Mouse (Mus musculus) macrophage (primary cell): Measurements from ENCODE around the gene Fbxo27. TPM values are rescaled to one million over a fixed set of nuclear protein-coding genes. Genes with fewer than 3 reads are reported as not detected.

ENCODE experiments used
- polyA plus RNA-seq: library from polyadenylated mRNA; stranded (reverse); fragments of 250-400 nt; gene quantifications from 3 replicates; pipeline ENCODE4 v1.2.4, GENCODE M21; 2018; ENCODE audit warnings: inconsistent platforms

The Fbxo27 gene
- polyA plus RNA-seq, 1 experiment from 2014 or later = not detected

Other genes starting within 250 kb of the Fbxo27 start
- gene Lrfn1, start 240.9 kb upstream of the Fbxo27 start, polyA plus RNA-seq = 0.24 to 1.4 TPM (median 0.89 TPM) in 3 replicates
- not detected in 3 replicates for gene Ifnl2, start 182.4 kb upstream of the Fbxo27 start, polyA plus RNA-seq
- gene Ifnl3, start 170.0 kb upstream of the Fbxo27 start, polyA plus RNA-seq = not detected in 3 replicates
- gene Sycn, start 152.0 kb upstream of the Fbxo27 start, polyA plus RNA-seq = not detected in 3 replicates
- not detected in 3 replicates for gene Nccrp1, start 145.6 kb upstream of the Fbxo27 start, polyA plus RNA-seq
- 24.6 to 26.8 TPM (median 25.5 TPM) in 3 replicates for gene Samd4b, start 94.7 kb upstream of the Fbxo27 start, polyA plus RNA-seq
- 7.4 to 9.1 TPM (median 7.5 TPM) in 3 replicates for gene Pak4, start 94.7 kb upstream of the Fbxo27 start, polyA plus RNA-seq
- not detected in 3 replicates for gene Acp7, start 61.5 kb upstream of the Fbxo27 start, polyA plus RNA-seq
- 0.09 TPM in 1 of 3 replicates, not detected in the others for gene Fbxo17, start 24.0 kb downstream of the Fbxo27 start, polyA plus RNA-seq
- 30.6 to 48.9 TPM (median 42.1 TPM) in 3 replicates for gene Mrps12, start 49.0 kb downstream of the Fbxo27 start, polyA plus RNA-seq
- 4.6 to 7.1 TPM (median 5.6 TPM) in 3 replicates for gene Sars2, start 49.1 kb downstream of the Fbxo27 start, polyA plus RNA-seq
- not detected in 3 replicates for gene Ccer2, start 63.3 kb downstream of the Fbxo27 start, polyA plus RNA-seq
- gene Sirt2, start 73.9 kb downstream of the Fbxo27 start, polyA plus RNA-seq = 103 to 230 TPM (median 168 TPM) in 3 replicates
- gene Nfkbib, start 74.7 kb downstream of the Fbxo27 start, polyA plus RNA-seq = 29.5 to 40.8 TPM (median 37.9 TPM) in 3 replicates
- 21.6 to 44.7 TPM (median 44.4 TPM) in 3 replicates for gene Rinl, start 96.1 kb downstream of the Fbxo27 start, polyA plus RNA-seq
- 170 to 242 TPM (median 175 TPM) in 3 replicates for gene Hnrnpl, start 115.7 kb downstream of the Fbxo27 start, polyA plus RNA-seq
- gene Ech1, start 132.4 kb downstream of the Fbxo27 start, polyA plus RNA-seq = 92.1 to 101 TPM (median 96.5 TPM) in 3 replicates
- gene Lgals4, start 141.0 kb downstream of the Fbxo27 start, polyA plus RNA-seq = 0.96 to 1.1 TPM (median 1.1 TPM) in 3 replicates
- gene Lgals7, start 171.0 kb downstream of the Fbxo27 start, polyA plus RNA-seq = not detected in 3 replicates
- 0.22 TPM in 1 of 3 replicates, not detected in the others for gene Capn12, start 188.6 kb downstream of the Fbxo27 start, polyA plus RNA-seq